Mouse (Mus musculus) 3134 (cell line): Measurements from ENCODE around the gene Nrxn3.

Experiments
- DNase-seq: peaks from one replicate; pipeline ENCODE4 v3.0.0-alpha.2; 2011; ENCODE audit warnings: low spot score; ENCODE audit not compliant: insufficient read length; ENCODE audit errors: extremely low read depth

The Nrxn3 gene

DNA sequence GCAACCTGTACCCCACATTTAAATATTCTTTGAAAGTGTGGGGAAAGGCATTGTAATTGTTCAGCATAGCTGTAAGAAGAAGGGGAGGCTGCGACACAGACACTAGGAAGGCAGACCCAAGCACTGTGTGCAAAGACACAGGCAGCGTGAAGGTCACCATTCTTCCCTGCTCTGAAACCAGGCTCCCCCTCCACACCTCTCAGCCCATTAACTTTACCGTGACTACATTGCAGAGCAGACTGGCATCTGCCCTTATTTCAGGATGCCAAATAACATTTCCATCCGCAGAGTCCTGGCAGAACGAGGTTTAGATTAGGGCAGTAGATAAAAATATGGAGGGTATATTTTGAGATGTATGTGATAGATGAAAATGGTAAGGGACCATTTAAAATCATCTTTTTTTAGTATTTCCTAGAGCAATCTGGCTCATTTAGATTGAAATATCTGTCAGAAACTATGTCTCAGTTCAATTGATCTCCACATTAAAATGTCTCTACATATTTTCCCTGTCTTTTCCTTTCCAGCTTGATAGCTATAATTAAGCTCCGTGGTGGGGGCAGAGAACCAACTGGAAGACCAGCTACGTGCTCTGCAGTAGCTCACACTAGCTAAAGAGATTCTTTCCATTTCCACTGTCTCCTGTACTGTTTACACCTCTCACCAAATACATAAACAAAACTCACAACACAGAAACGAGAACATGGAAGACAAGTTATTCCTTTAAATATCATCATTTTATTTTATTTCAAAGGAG lies 1160.1 kb downstream of the Nrxn3 start:
- no peak for DNase-seq

DNA sequence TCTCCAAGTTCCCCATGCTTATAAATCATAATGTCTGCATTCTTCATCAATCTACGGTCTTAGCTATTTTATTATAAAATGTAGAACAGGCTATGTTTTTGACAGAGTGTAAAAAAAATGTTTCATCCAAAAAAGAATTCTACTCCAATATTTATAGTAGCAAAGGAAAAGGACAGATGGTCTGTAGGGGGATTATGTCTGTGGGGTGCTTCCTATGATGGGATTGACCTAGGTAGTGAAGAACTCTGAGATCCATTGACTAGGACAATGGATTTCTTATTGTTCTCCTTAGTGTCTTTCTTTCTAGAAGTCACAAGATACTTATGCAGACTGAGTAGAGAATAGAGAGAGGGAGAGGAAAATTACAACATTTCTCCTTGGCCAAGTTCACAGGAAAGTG lies 1161.9 kb downstream of the Nrxn3 start:
- DNase-seq: no peak

DNA sequence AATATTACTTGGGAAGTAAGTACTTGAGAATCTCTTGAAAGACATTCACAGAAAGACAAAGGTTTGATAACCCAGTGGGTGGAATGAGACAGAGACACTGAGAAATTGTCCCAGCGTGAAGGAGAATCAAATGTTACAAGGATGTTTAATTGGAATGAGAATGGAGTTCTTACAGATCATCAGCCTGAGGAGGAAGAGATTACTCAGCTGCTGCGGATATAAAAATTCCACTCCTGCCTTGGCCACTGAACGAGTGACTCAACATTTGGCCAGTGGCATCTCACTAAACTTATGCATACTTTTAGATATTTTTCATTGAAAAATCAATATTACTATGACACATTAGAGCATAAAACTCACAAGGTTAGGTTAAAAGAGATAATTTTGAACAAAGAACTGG lies 1166.0 kb downstream of the Nrxn3 start:
- DNase-seq: no peak

DNA sequence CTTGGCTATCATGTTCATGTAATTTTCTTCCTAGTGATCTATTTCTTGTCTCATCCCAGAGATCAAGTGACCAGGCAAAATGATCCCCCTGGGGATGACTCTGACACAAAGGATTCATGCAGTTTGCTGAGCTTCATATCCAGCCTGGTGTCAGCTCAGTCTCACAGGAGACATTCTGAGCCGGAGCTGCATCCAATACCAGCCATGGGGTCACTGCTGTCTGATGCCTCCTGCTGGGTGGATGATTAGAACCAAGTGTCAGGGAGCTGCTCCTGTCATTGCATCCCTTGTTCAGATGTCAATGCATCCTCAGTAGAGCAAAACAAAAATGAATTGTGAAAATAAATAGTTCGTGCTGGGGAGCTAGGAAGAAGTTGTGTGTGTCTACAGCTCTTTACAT lies 1174.2 kb downstream of the Nrxn3 start:
- no peak for DNase-seq

DNA sequence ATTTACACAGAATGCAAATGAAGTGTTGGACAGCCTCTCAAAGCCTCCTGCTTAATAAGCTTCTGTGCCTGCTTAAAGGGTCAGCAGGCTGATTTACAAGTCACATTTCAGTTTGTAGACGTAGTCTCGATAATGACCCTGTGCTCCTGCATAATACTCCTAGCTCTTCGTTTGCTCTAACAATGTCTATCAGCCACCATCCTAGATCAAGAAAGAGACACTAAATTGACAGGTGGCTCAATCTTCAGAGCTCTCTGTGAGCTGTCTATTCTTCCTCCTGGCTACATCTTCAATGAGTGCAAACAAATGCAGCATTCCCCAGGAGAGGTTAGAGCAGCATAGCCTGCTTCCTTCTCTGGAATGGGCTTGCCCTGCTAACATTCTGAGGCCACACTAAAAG lies 1186.9 kb downstream of the Nrxn3 start:
- DNase-seq: no peak

DNA sequence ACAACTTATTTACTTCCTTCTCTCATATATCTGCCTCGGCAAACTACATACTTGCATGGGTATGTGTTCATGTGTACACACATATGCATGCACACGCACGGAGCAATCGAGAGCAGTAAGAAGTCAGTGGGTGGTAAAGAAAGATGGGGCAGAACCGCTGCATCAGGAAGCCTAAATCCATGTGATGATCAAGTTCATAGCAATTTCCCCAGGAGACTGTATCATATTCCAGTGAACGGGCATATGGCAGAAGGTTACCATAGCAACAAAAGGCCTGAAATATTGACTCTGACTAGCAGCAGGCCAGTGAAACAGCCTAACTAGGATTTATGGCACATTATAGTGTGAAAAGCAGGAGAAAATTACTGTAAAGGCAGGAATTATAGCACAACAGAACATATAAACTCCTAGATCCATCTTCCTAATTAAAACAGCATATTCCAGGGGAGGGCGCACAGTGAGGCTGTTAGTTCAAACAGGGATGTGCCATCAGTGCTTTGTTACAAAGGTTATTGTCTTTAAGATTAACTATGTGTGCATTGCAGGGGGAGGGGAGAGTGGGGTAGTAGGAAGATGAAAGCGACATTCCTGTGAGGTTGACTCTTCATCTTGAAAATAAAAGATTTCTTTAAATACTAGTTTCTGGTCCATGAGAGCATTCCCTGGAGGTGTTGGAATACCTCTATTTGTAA lies 1195.6 kb downstream of the Nrxn3 start:
- no peak for DNase-seq

DNA sequence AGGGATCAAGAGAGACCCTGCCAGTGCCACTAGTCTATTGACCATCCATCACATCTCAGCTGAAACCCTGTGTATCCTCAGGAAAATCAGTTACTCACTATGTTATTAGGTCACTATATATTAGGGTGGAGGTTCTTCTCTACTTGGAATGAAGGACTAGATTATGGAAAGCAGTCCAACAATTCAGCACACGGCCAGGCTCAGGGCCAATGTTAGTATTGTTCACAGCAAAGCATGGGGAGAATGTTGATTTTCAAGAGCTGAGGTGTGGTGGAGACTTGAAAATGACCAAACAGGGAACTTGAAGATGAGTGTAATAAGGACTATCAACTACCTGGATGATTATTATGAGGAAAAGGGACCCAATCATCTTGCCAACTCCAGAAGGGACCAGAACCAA lies 1209.7 kb downstream of the Nrxn3 start:
- no peak for DNase-seq

DNA sequence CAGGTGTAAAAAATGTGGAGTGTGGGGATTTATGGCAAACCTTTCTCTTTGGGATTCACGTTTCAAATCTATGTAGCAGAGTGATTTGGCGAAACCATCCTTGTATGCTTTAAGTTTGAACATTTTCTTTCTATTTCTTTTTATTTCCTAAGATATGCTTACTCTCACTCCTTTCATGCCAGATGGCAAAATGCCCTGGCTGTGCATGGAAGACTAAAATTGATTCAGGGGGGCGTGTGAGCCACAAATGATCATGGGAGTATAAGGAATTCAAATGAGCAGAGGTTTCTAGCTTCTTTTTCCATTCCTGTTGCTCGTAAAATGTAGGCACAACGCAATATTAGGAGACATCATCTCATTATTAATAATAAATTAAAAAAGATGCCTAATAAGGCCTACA lies 1211.0 kb downstream of the Nrxn3 start:
- DNase-seq: no peak

DNA sequence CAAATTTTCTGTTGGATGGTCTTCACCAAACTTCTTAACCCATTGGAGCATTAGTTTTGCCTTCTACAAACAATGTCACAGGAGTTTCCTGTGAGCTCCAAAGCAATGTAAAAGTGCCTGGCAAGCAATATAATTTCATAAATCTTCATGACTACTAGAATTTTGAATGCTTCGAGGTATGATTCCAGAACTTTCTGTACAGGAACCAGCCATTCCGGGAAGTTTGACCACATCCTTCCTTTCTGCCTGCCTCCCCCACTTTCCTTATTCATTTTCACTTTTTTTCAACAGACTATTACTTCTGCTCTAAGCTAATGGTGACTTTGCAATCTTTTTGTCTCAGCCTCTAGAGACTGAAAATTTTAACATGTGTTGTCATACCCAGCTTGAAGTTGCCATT lies 1218.1 kb downstream of the Nrxn3 start:
- no peak for DNase-seq

DNA sequence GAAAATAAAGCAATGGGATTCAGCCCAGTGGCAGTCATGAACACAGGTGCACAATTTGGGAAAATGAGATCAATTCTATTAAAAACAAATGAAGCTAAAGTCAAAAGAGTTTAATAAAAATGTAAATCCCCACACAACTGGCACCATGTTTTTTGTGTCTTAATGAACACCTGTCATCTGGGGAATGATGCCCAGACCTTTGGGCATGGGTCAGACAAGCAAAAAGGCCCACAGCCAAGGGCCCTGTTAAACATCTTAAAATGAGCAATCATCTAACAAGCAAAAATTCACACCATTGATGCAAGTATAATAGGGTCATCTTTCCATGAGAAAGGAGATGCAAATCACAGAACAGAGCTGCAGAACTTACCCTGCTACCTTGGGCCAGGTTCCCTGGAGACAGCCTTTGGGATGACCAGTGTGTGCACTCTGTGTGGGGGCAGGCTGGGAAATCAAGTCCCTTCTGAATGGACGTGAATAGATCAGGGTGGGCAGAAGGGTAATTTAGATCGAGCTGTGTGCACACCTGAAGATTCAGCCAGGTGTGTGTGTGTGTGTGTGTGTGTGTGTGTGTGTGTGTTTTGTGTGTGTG lies 1223.3 kb downstream of the Nrxn3 start:
- no peak for DNase-seq

DNA sequence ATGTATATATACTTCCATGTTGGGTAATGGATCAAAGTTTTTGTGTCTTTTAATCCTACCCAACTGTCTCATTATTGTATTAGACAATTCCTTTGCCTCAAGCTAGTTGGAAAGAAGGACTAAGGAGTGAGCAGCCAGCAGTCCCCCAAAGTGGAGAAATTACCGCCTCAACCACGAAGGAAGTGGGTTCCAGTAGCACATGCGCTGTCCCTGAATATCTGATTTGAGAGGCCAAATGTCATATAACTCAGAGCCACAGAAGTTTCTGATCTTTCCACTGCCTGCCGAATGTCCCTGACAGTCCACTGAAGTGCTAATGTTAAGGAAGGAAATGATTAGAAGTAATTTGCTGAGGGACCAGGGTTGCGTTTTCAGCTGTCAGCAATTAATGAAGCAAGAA lies 1223.8 kb downstream of the Nrxn3 start:
- no peak for DNase-seq

DNA sequence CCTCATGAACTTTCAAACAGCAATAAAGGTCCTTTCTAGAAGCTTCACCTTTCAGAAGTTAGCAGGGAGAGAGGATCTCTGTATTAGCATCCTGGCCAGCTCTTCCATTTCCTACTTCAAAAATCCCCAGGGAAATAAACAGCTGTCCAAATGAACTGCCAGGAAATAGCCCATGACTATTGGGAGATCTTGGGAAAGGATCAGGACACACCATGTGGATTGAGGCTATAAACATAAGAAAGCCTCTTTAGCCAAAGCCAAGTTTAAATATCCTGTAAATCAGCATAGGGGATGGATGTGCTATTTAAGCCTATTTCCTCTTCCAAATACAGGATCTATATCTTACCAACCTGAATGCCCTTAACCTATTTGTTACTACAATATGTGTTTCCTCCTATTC lies 1230.6 kb downstream of the Nrxn3 start:
- no peak for DNase-seq

DNA sequence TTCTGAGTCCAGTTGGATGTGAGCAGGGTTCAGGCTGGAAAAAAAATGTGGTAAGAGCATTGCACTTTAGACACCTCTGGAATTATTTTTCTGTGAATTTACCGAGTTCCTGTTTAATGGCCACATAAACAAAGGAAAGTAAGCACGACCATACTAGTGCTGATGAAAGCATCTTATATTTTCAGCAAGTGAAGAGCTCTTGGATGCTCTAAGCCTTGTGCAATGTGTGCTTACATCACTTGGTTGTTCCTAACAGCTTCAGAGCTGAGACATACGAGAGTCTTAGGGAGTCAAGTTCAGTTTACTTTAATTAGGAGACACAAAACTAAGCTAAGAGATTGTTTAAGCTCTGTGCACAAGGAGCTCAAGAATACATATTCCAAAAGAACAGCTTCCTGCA lies 1231.0 kb downstream of the Nrxn3 start:
- no peak for DNase-seq

DNA sequence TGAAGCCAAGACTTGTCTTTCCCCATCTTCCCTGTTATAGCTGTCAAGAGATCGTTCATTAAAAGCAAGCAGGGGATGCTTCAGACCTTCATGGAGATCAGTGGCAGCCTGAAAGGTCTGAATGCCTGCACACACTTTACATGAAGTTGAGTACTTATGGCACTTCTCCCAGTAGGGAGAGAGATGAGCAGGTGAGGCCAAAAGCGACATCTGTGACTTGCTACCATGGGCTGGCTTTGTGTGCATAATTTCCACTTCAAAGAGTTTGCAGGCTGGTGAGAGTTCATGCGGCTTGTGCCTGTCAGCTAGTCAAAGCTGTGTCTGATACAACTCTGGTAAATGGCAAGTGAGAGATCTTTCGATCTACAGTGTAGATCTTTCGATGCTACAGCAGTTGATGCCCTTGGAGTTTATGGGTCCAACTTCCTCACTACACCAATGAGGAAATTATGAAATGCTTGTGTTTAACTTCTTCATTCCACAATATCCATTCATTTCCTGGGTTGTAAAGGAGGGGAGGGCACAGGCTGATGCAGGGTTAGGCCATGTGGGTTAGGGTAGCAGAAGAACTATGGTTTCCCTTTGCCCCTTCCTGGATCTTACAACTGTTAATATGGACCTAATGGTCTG lies 1231.9 kb downstream of the Nrxn3 start:
- no peak for DNase-seq

DNA sequence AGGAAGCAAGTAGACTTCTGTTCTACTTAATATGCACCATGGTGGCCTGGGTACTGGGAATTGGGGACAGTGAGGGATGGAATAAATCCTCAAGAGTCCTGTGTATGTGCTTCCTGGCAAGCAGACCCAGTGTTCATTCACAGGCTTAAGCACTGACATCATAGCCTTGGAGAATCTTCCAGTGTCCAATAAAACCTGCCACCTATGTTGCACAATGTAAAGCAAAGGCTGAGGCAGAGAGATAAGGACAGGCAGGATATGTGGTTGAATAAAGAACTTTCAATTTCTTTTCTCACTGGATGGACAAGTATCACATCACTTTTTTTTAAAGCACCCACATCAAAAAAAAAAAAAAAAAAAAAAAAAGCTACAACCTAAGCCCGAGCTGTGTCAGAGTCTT lies 1240.4 kb downstream of the Nrxn3 start:
- DNase-seq: no peak

DNA sequence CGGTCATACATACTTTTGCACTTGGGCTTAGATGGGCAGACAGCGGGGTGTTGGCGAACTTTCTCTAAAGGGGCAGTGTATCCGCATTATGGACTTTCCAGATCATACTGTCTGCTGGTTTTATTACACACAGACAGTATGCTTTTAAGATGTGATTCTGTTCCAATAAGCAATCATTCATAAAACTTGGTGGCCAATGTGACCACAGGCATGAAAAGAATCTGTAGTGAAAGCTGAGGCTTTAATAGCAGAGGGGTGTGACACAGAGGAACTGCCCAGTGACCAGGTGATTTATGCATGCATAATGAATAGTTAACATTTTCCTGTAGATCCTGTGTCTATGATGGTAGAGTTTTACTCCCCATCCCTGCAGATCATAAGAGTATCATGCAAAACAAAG lies 1254.0 kb downstream of the Nrxn3 start:
- DNase-seq: no peak

DNA sequence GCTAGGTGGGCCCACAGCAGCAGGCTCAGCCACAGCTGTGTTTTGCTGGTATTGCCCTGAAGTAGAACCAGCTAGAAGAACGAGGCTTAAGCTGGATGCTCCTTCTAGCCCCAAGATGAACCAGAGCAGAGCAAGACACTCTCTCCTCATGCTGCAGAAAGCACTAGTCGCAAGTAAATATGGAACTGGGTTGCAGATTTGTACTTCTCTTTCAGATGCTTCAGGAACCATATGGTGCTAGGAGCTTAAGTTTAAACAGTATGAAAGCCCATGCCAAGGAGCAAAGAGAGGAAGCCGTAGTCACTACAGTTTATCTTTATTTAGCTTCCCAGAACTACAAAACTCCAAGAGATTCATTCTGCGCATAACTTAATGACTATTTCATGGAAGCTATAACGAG lies 1254.8 kb downstream of the Nrxn3 start:
- DNase-seq: no peak

DNA sequence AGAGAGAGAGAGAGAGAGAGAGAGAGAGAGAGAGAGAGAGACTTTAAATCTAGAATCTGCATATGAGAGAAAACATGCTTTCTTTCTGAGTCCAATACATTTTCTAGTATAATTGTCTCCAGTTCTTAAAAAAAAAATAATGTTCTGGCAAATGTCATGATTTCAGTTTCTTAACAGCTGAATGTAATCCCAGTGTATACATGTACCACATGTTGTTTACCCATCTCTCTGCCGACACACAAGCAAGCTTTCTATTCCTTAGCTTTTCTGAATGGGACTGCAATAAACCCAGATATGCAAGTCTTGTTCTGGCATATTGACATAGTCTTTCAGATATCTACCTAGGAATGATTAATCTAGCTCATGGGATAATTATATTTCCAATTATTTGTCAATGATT lies 1256.5 kb downstream of the Nrxn3 start:
- DNase-seq: no peak

DNA sequence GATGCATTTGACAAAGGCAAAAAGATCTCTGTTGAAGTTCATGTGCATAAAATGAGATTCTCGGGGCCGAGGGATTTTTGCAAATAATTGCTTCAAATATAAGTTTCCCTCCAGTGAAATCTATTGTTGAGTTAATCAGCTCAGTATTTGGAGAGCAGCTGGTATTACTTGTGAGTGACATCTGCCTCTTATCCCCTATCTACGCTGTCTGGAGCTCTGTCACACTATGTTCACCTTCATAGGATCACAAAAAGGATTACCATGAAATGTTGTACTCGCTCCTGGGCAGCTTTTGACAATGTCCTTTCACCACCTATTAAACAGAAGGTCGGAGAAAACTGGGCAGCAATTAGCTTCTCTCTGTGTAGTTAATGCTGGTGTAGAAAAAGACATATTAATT lies 1259.8 kb downstream of the Nrxn3 start:
- no peak for DNase-seq

DNA sequence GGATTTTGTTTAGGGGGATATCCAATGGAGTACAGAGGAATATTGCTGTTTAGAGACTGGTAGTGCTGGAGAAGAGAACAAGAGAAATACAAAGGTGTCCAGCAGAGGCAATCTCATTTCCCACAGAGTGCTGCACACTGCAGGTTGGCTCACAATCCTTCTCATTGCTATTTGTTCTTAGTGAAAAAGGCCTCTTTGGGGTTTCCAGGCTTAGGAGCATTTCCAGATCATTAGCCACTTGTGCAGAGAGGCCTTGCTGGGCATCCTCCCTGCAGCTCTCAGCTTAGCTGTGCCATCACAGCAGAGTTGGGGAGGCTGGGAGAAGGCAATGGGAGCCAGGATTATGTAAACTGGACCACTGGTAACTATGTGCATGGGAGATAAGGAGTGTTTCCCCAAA lies 1260.7 kb downstream of the Nrxn3 start:
- DNase-seq: no peak

DNA sequence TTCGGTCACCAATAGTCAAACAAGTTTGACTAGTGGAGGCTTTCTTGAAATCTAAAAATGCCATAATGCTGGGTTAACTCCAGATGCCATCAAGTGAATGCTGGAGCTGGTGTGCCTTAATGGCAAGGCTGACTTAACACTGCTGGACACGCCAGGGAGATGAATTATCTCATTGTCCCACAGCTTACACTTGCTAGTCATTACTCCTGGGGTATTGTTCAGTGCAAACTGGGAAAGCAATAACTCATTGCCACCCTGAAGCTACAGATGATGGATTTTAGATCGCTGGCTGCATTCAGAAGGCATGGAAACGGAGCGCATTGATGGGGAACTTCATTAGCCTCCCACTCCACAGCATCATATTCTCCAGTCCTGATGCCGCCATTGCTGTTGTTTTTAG lies 1263.5 kb downstream of the Nrxn3 start:
- no peak for DNase-seq

DNA sequence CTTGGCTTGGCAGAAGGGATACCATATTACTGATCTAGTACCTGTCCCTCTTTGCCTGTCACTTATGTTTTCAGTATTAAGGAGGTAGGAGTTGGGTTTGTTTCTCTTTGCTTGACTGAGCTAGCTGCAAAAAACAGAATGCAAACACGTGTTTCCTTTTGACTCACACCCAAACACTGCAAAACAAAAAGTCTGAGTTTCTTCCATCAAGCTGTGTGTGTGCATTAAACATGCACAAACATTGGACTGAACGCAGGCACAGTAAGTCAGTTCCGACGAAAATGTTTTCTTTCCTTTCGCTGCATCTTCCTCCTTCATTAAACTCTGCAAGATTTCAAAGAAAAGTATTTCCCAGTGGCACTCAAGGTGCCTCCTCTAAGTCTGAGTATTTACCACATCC lies 1270.6 kb downstream of the Nrxn3 start:
- DNase-seq: no peak
